Mouse (Mus musculus) lung, embryonic 14.5 days (tissue): ENCODE measurements around the gene Gm13030. TPM values are rescaled to one million over a fixed set of nuclear protein-coding genes. Genes with fewer than 3 reads are reported as not detected.

Source experiments
- ATAC-seq: fragments of 200-750 bp; cut with Nextera tagmentation; 2 replicates; pipeline ENCODE4 v1.8.0; 2017; ENCODE audit warnings: mild to moderate bottlenecking, moderate TSS enrichment, moderate library complexity; ENCODE audit not compliant: insufficient read depth
- DNase-seq: peaks from one replicate; pipeline ENCODE4 v3.0.0-alpha.2; 2015
- H3K27ac ChIP-seq: fragments of 300-500 bp; sonication (generic); 2 replicates; pipeline ENCODE4 v1.5.1; 2014; ENCODE audit warnings: low read depth, mild to moderate bottlenecking, moderate library complexity
- H3K27me3 ChIP-seq: fragments of 300-500 bp; sonication (generic); 2 replicates; pipeline ENCODE4 v1.6.1; 2014; ENCODE audit warnings: low read length, control low read depth; ENCODE audit not compliant: insufficient read depth
- H3K36me3 ChIP-seq: fragments of 300-500 bp; sonication (generic); 2 replicates; pipeline ENCODE4 v1.6.1; 2014; ENCODE audit warnings: control low read depth; ENCODE audit not compliant: insufficient read depth
- H3K4me1 ChIP-seq: fragments of 300-500 bp; sonication (generic); 2 replicates; pipeline ENCODE4 v1.6.1; 2014; ENCODE audit warnings: antibody characterized with exemption, control low read depth; ENCODE audit not compliant: insufficient read depth
- H3K4me2 ChIP-seq: fragments of 300-500 bp; sonication (generic); 2 replicates; pipeline ENCODE4 v1.6.1; 2014; ENCODE audit warnings: mild to moderate bottlenecking
- H3K4me3 ChIP-seq: fragments of 300-500 bp; sonication (generic); 2 replicates; pipeline ENCODE4 v1.5.1; 2014; ENCODE audit warnings: low read depth, low read length
- H3K9ac ChIP-seq: fragments of 300-500 bp; sonication (generic); 2 replicates; pipeline ENCODE4 v1.6.1; 2014
- H3K9me3 ChIP-seq: fragments of 300-500 bp; sonication (generic); 2 replicates; pipeline ENCODE4 v1.6.1; 2016; ENCODE audit warnings: low read depth, low read length, control low read depth
- CTCF ChIP-seq: IDR thresholded peaks from 2 replicates; pipeline ENCODE4 v1.5.1; 2016; ENCODE audit warnings: antibody characterized with exemption, low read depth
- WGBS: fragments of 180-500 bp; shearing (Covaris S2); extraction: QIAGEN DNeasy Blood & Tissue Kit; methylation state at CpG from one replicate; pipeline ENCODE4 v1.1.7; 2014; 5-methylcytosine and 5-hydroxymethylcytosine counted together
- polyA plus RNA-seq: library from polyadenylated mRNA; unstranded; fragments of >200 nt; fragmentation: Nextera tagmentation; extraction: Ambion mirVana; gene quantifications from 2 replicates; pipeline ENCODE4 v1.2.1, GENCODE M21; 2014

Gm13030 gene
- polyA plus RNA-seq = not detected in 2 replicates

DNA sequence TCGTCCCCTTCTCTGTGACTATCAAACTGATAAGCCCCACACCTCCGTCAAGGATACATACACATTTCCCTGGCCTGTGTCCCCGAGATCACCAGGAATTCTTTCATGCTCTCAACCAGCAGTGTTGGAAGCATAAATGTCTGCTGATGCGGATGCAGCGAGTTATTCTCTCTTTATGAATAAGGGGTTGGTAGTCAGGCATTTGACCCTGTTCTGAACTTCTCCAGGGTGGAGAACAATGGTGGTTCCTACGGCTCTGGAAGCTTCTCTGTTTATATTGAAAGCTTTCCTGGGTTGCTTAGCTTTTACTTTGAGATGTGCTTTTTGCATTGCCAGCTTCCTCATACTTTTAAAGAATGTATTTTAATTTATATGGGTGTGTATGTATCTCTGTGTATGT is at the start of gene Gm13030:
TSS of gene Gm13030 (minus strand) at position 101 of the 400 bp plus-strand sequence.
- DNase-seq (no peak), ATAC-seq (no peak)
- 69% methylated on average over 6 of the region's 6 CpGs for WGBS
- no peaks in the 10 kb centered on the region for H3K9me3 ChIP-seq
- no peak within 1 kb of the TSS for H3K4me3 ChIP-seq
- H3K4me2 ChIP-seq = no peak within 1 kb of the TSS
- H3K27me3 ChIP-seq = no peaks in the 10 kb centered on the region
- no peak within 1 kb of the TSS for H3K9ac ChIP-seq
- no peaks in the 10 kb centered on the region for H3K36me3 ChIP-seq
- no peaks in the 10 kb centered on the region for H3K4me1 ChIP-seq
- TF ChIP-seq CTCF = no peak
- H3K27ac ChIP-seq = no peak within 1 kb of the TSS

- Histone ChIP-seq H3K36me3 (no peaks in the 10 kb centered on the region), H3K9ac (no peak overlapping the region), H3K27ac (no peak overlapping the region), H3K4me2 (peak overlapping the region; percentile 49), H3K4me3 (no peak overlapping the region), H3K9me3 (no peaks in the 10 kb centered on the region), H3K4me1 (no peaks in the 10 kb centered on the region), H3K27me3 (no peaks in the 10 kb centered on the region)
- DNase-seq (peak; percentile 99), ATAC-seq (peak; percentile 80)
- WGBS = 2% methylated on average over 11 of the region's 11 CpGs
- TF ChIP-seq CTCF = peak; percentile 100
Observed at GRCm38 (mm10) chr4:138922131-138922459, 48.3 kb upstream of the Gm13030 start.

GRCm38 (mm10) chr4:138921254-138922130 is 47.7 kb upstream of the Gm13030 start:
- no peaks in the 10 kb centered on the region for H3K4me1 ChIP-seq
- TF ChIP-seq CTCF = no peak
- no peaks in the 10 kb centered on the region for H3K36me3 ChIP-seq
- H3K9me3 ChIP-seq = no peaks in the 10 kb centered on the region
- DNase-seq = no peak
- ATAC-seq = no peak
- H3K27ac ChIP-seq = no peak overlapping the region
- H3K9ac ChIP-seq = no peak overlapping the region
- no peaks in the 10 kb centered on the region for H3K27me3 ChIP-seq
- H3K4me2 ChIP-seq = peak overlapping the region; percentile 49
- WGBS = 36% methylated on average over 20 of the region's 20 CpGs
- H3K4me3 ChIP-seq = no peak overlapping the region

DNA sequence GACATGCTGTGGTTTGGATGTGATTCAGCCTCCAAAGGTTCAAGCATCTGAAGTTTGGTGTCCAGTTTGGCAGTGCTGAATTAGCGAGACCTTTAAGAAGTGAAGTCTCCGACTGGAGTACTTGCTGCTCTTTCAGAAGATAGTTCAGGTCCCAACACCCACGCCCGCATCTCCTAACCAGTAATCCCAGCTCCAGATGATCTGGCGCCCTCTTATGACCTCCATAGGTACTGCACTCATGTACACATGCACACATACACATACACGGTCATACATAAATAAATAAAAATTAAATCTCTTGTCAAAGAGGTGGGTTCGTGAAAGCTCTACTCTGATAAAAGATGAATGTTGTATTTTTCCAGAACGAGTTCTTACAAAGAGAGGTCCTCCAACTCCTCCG is 43.5 kb upstream of the Gm13030 start:
- DNase-seq = no peak
- H3K4me2 ChIP-seq = no peak overlapping the region
- H3K4me3 ChIP-seq = no peak overlapping the region
- no peak for ATAC-seq
- H3K36me3 ChIP-seq = no peaks in the 10 kb centered on the region
- H3K9me3 ChIP-seq = no peaks in the 10 kb centered on the region
- H3K27ac ChIP-seq = no peak overlapping the region
- H3K4me1 ChIP-seq = no peaks in the 10 kb centered on the region
- TF ChIP-seq CTCF = peak; percentile 39
- WGBS = 80% methylated on average over 9 of the region's 9 CpGs
- H3K9ac ChIP-seq = no peak overlapping the region
- no peaks in the 10 kb centered on the region for H3K27me3 ChIP-seq

GRCm38 (mm10) chr4:138913797-138914196 is 40.0 kb upstream of the Gm13030 start, which contains the start of gene Otud3:
Otud3 (minus strand) TSS chr4:138913945.
- WGBS = under 1% methylated on average over 39 of the region's 39 CpGs
- peak; percentile 93 for ATAC-seq
- no peaks in the 10 kb centered on the region for H3K9me3 ChIP-seq
- H3K27me3 ChIP-seq = no peaks in the 10 kb centered on the region
- H3K4me2 ChIP-seq = peak within 1 kb of the TSS; percentile 85
- peak within 1 kb of the TSS; percentile 89 for H3K4me3 ChIP-seq
- H3K36me3 ChIP-seq = 0 out of 2 replicates have a peak, but pooled peaks cover 4% of the 10 kb centered on the region
- H3K9ac ChIP-seq = peak within 1 kb of the TSS; percentile 77
- peak; percentile 97 for DNase-seq
- TF ChIP-seq CTCF = peak; percentile 76
- no peak within 1 kb of the TSS for H3K27ac ChIP-seq
- H3K4me1 ChIP-seq = no peaks in the 10 kb centered on the region

DNA sequence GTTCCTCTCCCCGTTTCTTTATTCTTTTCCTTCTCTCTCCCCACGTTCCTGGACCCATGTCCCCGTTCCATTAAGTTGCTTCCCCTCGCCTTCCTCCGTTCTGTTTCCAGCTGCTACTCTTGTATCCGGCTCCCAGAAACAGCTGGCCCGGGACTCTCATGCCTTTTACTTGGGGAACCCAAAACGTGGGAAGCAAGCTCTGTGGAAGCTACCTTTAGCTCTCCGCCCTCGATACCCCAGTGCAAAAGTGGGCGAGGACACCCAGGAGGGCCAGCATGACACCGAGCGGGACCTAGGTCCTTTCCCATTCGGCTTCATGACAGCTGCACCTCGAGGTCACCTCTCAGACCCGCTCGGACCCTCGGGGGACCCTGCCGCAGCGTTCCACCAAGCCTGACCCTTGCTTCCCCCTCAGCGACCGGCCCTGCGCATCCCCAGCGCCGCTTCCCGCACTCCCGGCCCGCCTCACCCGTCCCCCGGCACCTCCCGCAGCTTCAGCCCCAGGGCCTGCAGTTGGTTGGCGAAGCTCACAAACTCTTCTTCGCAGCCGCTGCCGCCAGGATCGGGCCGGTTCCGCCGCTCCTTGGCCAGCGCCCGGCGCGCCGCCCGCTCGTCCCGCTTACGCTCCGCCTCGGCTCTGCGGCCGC is 39.5 kb upstream of the Gm13030 start:
- H3K4me2 ChIP-seq = peak overlapping the region; percentile 85
- H3K27me3 ChIP-seq = no peaks in the 10 kb centered on the region
- no peaks in the 10 kb centered on the region for H3K4me1 ChIP-seq
- H3K4me3 ChIP-seq = peak overlapping the region; percentile 89
- DNase-seq (peak; percentile 26), ATAC-seq (peak; percentile 66)
- no peak overlapping the region for H3K27ac ChIP-seq
- H3K9me3 ChIP-seq = no peaks in the 10 kb centered on the region
- TF ChIP-seq CTCF = no peak
- H3K36me3 ChIP-seq = peaks cover 7% of the 10 kb centered on the region; the same call in 1 of the 2 replicates
- under 1% methylated on average over 52 of the region's 52 CpGs for WGBS
- H3K9ac ChIP-seq = peak overlapping the region; percentile 77

DNA sequence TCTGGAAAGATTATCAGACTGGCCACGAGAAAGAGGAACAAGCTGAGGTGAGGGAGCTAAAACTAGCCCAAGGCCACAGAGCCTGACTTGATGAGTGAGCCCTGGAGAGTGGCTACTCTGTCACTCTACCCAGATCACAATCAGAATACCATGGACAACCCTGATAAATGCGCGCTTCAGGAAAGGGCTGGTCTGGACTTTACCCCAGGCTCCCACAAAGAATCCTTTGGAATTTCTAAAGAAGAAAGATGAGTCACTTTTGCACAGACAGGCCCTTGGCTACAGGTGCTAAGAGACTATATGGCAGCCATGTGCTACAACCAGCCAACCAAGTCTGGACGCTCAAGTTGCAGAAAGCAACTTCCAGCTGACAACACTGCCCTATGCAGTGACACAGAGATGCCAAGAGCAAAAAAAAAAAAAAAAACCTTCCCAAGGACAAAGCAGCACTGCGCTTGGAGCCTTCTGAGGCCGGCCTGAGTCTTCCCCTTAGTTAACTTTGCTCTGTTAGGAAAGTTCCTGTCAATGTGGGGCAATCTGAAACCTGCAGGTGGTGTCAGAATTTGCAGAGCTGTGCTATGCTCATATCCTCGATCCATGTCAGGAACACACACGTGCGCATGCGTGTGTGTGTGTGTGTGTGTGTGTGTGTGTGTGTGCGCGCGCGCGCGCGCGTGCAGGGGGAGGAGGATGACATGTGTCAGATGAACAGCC is 32.0 kb upstream of the Gm13030 start:
- peaks cover 66% of the 10 kb centered on the region for H3K36me3 ChIP-seq
- WGBS = 94% methylated on average over 18 of the region's 18 CpGs
- H3K27me3 ChIP-seq = no peaks in the 10 kb centered on the region
- no peak overlapping the region for H3K4me3 ChIP-seq
- ATAC-seq = no peak
- no peak overlapping the region for H3K4me2 ChIP-seq
- H3K27ac ChIP-seq = no peak overlapping the region
- H3K9ac ChIP-seq = no peak overlapping the region
- no peak for DNase-seq
- no peaks in the 10 kb centered on the region for H3K9me3 ChIP-seq
- H3K4me1 ChIP-seq = no peaks in the 10 kb centered on the region
- no peak for TF ChIP-seq CTCF
